Mouse (Mus musculus) effector memory CD4-positive, alpha-beta T cell, adult 5 months (primary cell): ENCODE results near the gene Arf3. TPM values are rescaled to one million over a fixed set of nuclear protein-coding genes. Genes with fewer than 3 reads are reported as not detected.

Experiments used
- polyA plus RNA-seq: library from polyadenylated mRNA; unstranded; fragments of 100-300 nt; shearing (Covaris generic); gene quantifications from one replicate; pipeline ENCODE4 v1.2.1, GENCODE M21; 2017

Gene Arf3
- polyA plus RNA-seq, result 93.8 TPM

DNA sequence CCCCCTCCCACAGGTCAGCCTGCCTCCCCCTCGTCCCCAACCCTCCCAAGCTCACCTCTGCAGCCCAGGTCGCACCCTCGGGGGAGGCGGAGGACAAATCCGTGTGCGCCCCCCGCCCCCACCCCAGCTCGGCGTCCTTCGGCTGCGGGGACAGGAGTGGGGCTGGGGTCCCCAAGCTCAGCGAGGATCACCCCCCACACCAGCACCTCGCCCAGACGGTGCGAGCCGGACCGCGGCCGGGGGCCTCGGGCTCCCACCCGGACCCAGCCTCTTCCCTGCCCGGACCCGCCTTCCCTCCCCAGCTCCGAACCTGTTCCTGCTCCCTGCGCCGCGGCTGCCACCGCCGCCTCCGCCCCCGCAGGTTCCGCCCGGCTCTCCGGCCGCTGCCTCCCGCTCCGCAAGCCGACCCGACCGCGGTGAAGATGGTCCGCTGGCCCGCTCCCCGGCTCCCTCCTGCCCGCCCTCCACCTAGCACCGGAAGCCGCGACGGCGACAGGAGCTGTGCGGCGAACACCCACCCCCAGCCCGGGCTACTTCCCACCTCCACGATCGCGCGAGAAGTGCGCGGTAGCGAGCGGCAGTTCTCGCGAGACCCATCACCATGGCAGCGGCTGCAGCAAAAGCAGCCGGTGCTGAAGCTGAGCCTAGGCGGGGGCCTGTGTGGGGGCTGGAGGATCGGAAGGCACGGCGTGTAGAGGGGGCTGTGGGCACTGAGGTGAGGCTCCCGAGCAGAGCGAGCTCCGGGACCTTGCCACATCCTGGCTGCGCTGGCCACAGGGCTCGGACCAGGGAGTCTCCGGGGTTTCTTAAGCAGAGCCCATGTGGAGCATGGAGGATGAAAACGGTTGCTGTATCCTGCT is at the start of gene Arf3:
TSS of gene Arf3 (minus strand) at position 545 of the 860 bp plus-strand sequence.

DNA sequence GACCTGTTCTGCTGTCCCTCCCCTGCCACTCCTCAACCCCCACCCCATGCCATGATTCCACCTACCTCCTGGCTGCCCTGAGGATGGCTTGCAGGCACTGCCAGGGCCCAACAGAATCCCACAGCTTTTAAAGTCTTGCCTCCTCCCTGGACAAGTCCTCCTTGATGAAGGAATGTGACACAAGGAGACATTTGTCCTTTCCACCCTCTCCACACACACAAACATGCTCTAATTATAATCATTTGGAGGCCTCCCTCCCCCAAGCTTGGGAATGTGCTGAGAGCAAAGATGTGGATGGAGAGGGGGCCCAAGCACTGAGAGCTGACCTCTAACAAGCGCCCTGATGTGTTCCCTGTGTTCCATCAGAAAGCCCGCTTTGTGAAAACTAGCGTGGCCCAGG is 46.4 kb upstream of the Arf3 start, which contains the start of gene Ddn:
TSS of gene Ddn (minus strand) at position 101 of the 400 bp plus-strand sequence.

DNA sequence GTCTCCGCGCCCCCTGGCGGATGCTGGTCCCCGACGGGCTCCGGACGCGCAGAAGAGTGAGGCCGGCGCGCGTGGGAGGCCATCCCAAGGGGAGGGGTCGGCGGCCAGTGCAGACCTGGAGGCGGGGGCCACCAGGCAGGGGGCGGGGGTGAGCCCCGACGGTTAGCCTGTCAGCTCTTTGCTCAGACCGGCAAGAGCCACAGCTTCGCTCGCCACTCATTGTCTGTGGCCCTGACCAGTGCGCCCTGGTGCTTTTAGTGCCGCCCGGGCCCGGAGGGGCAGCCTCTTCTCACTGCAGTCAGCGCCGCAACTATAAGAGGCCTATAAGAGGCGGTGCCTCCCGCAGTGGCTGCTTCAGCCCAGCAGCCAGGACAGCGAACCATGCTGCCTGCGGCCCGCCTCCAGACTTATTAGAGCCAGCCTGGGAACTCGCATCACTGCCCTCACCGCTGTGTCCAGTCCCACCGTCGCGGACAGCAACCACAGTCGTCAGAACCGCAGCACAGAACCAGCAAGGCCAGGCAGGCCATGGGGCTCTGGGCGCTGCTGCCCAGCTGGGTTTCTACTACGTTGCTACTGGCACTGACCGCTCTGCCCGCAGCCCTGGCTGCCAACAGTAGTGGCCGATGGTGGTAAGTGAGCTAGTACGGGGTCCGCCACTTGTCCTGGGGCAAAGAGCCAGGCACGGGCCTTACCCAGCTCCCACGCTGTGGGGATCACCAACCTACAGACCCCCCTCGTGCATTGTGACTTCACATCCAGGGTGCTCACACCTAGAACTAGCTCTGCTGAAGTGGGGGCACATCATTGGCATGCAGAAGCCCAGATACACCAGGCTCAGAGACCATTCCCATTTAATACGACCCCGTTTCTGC is 26.9 kb upstream of the Arf3 start, which contains the start of gene Wnt1:
TSS of gene Wnt1 (plus strand) at position 197 of the 875 bp plus-strand sequence.

GRCm38 (mm10) chr15:98777762-98778161 is 14.7 kb upstream of the Arf3 start, which contains the start of gene Wnt10b:
TSS of gene Wnt10b (minus strand) at chr15:98778150.

GRCm38 (mm10) chr15:98727443-98728321 is 35.3 kb downstream of the Arf3 start, which contains the start of gene Fkbp11:
TSS of gene Fkbp11 (minus strand) at chr15:98728198.

GRCm38 (mm10) chr15:98707766-98708372 is 55.1 kb downstream of the Arf3 start, which contains the start of gene Ccdc65:
TSS of gene Ccdc65 (plus strand) at chr15:98708207.

Other genes starting within 250 kb of the Arf3 start
- 63.5 TPM for gene Kansl2, start 228.9 kb downstream of the Arf3 start, polyA plus RNA-seq
- gene Ccnt1, start 192.3 kb downstream of the Arf3 start, polyA plus RNA-seq, result 170 TPM
- gene 4930415O20Rik, start 192.2 kb downstream of the Arf3 start, polyA plus RNA-seq, result not detected
- gene Adcy6, start 153.1 kb downstream of the Arf3 start, polyA plus RNA-seq, result 0.57 TPM
- 0.15 TPM for gene Cacnb3, start 132.4 kb downstream of the Arf3 start, polyA plus RNA-seq
- 27.5 TPM for gene Ddx23, start 100.3 kb downstream of the Arf3 start, polyA plus RNA-seq
- 2.8 TPM for gene Rnd1, start 85.8 kb downstream of the Arf3 start, polyA plus RNA-seq
- 0.70 TPM for gene Ccdc65, start 55.0 kb downstream of the Arf3 start, polyA plus RNA-seq
- not detected for gene Fkbp11, start 35.0 kb downstream of the Arf3 start, polyA plus RNA-seq
- gene Wnt10b, start 14.9 kb upstream of the Arf3 start, polyA plus RNA-seq, result 0.31 TPM
- gene Wnt1, start 26.6 kb upstream of the Arf3 start, polyA plus RNA-seq, result not detected
- not detected for gene Ddn, start 46.3 kb upstream of the Arf3 start, polyA plus RNA-seq
- 84.8 TPM for gene Prkag1, start 68.3 kb upstream of the Arf3 start, polyA plus RNA-seq
- gene Kmt2d, start 108.0 kb upstream of the Arf3 start, polyA plus RNA-seq, result 27.4 TPM
- 19.0 TPM for gene Rhebl1, start 131.3 kb upstream of the Arf3 start, polyA plus RNA-seq
- 0.09 TPM for gene Dhh, start 135.3 kb upstream of the Arf3 start, polyA plus RNA-seq
- gene Lmbr1l, start 155.0 kb upstream of the Arf3 start, polyA plus RNA-seq, result 105 TPM
- 286 TPM for gene Tuba1b, start 171.4 kb upstream of the Arf3 start, polyA plus RNA-seq
- not detected for gene Gm49450, start 190.3 kb upstream of the Arf3 start, polyA plus RNA-seq
- gene Tuba1a, start 190.5 kb upstream of the Arf3 start, polyA plus RNA-seq, result 187 TPM